Mouse (Mus musculus): ENCODE results near the gene Proca1. TPM values are rescaled to one million over a fixed set of nuclear protein-coding genes. Genes with fewer than 3 reads are reported as not detected.
A peak's percentile ranks its signal among the peaks of the same experiment; 100 is the strongest.

Proca1 gene
- polyA plus RNA-seq, 1 experiment from 2014 or later, result 2.4 TPM

DNA sequence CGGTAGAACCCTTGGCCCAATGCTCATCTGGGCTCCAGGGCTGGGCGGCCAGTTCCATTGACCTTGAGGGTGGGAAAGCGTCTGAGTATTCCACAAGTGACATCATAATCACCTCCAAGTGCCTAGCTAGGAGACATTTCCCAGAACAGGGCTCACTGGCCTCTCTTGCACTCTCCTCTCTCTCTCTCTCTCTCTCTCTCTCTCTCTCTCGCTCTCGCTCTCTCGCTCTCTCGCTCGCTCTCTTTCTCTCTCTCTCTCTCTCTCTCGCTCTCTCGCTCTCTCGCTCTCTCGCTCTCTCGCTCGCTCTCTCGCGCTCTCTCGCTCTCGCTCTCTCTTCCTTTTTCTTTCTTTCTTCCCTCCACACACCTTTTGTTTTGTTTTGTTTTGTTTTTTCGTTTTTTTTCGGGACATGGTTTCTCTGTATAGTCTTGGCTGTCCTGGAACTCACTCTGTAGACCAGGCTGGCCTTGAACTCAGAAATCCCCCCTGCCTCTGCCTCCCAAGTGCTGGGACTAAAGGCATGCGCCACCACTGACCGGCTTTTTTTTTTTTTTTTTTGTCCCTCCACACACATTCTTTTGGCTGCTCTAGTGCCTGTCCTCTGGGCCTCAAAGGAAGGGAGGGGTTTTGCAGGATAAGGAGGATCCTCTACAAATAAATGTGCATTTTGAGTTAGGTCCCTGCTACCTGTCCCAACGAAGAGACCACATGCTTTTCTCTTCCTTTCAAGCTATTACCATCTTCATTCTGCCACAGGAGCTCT, 2.1 kb downstream of the Proca1 start:
- Histone ChIP-seq H3K9me3 (ENCODE audit: control insufficient read depth, low read length) (no peaks in the 10 kb centered on the region), H3K9ac (ENCODE audit: low read depth, low read length) (peak overlapping the region; percentile 44), H3K27ac (replicated peaks; ENCODE audit: low read depth, low read length) (no peak overlapping the region), H3K4me3 (ENCODE audit: low read depth, low read length) (peak overlapping the region; percentile 52), H3K4me2 (ENCODE audit: low read depth, low read length) (peak overlapping the region; percentile 61), H3K36me3 (ENCODE audit: control insufficient read depth, insufficient read depth, low read length) (peaks cover 29% of the 10 kb centered on the region), H3K27me3 (replicated peaks; ENCODE audit: control insufficient read depth, insufficient read depth, low read length) (no peaks in the 10 kb centered on the region), H3K4me1 (ENCODE audit: control insufficient read depth, insufficient read depth, low read length) (peaks cover 6% of the 10 kb centered on the region; the same call in 1 of the 2 replicates)
- DNase-seq (ENCODE audit: low spot score), result no peak
- no peak for ATAC-seq (ENCODE audit: low read depth)
- WGBS, result 59% methylated on average over 23 of the region's 23 CpGs

DNA sequence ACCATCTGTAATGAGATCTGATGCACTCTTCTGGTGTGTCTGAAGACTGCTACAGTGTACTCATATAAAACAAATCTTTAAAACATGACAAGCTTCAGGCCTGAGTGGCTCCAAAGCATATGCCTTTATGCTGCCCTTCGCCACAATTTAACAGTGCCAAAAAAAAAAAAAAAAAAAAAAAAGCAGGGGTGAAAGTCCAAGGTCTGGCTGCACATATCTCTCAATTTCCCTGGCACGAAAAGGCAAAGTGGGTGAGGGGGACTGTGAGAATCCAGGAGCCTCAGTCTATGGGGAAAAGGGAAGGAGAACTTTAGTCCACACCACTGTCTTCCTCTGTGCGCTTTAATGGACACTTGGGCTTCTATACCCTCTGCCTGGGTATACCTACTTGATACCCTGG, 9.2 kb downstream of the Proca1 start:
- Histone ChIP-seq H3K9me3 (ENCODE audit: control insufficient read depth, low read length) (no peaks in the 10 kb centered on the region), H3K9ac (ENCODE audit: low read depth, low read length) (no peak overlapping the region), H3K36me3 (ENCODE audit: control insufficient read depth, insufficient read depth, low read length) (peaks cover 36% of the 10 kb centered on the region), H3K4me1 (ENCODE audit: control insufficient read depth, insufficient read depth, low read length) (no peaks in the 10 kb centered on the region), H3K4me2 (ENCODE audit: low read depth, low read length) (no peak overlapping the region), H3K4me3 (ENCODE audit: low read depth, low read length) (no peak overlapping the region), H3K27me3 (replicated peaks; ENCODE audit: control insufficient read depth, insufficient read depth, low read length) (no peaks in the 10 kb centered on the region), H3K27ac (replicated peaks; ENCODE audit: low read depth, low read length) (no peak overlapping the region)
- 91% methylated on average over 3 of the region's 3 CpGs for WGBS
- no peak for DNase-seq (ENCODE audit: low spot score)
- ATAC-seq (ENCODE audit: low read depth), result no peak

DNA sequence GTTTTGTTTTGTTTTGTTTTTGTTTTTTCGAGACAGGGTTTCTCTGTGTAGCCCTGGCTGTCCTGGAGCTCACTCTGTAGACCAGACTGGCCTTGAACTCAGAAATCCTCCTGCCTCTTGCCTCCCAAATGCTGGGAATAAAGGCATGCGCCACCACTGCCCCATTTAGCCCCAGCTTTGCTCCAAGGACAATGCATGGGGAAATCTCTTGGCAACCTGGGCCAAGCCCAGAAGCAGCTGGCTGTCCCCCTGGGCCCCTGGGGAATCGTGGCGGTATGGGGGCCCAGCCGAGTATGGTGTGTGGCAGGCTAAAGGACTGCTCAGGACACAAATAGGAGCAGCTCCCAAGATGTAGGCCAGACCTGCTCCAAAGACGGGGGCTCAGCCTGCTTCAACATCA, 11.1 kb downstream of the Proca1 start:
- ATAC-seq (ENCODE audit: low read depth) (no peak), DNase-seq (ENCODE audit: low spot score) (no peak)
- Histone ChIP-seq H3K4me1 (ENCODE audit: control insufficient read depth, insufficient read depth, low read length) (no peaks in the 10 kb centered on the region), H3K4me2 (ENCODE audit: low read depth, low read length) (no peak overlapping the region), H3K27me3 (replicated peaks; ENCODE audit: control insufficient read depth, insufficient read depth, low read length) (no peaks in the 10 kb centered on the region), H3K4me3 (ENCODE audit: low read depth, low read length) (no peak overlapping the region), H3K36me3 (ENCODE audit: control insufficient read depth, insufficient read depth, low read length) (peaks cover 55% of the 10 kb centered on the region), H3K9me3 (ENCODE audit: control insufficient read depth, low read length) (no peaks in the 10 kb centered on the region), H3K27ac (replicated peaks; ENCODE audit: low read depth, low read length) (no peak overlapping the region), H3K9ac (ENCODE audit: low read depth, low read length) (no peak overlapping the region)
- 87% methylated on average over 6 of the region's 6 CpGs for WGBS

DNA sequence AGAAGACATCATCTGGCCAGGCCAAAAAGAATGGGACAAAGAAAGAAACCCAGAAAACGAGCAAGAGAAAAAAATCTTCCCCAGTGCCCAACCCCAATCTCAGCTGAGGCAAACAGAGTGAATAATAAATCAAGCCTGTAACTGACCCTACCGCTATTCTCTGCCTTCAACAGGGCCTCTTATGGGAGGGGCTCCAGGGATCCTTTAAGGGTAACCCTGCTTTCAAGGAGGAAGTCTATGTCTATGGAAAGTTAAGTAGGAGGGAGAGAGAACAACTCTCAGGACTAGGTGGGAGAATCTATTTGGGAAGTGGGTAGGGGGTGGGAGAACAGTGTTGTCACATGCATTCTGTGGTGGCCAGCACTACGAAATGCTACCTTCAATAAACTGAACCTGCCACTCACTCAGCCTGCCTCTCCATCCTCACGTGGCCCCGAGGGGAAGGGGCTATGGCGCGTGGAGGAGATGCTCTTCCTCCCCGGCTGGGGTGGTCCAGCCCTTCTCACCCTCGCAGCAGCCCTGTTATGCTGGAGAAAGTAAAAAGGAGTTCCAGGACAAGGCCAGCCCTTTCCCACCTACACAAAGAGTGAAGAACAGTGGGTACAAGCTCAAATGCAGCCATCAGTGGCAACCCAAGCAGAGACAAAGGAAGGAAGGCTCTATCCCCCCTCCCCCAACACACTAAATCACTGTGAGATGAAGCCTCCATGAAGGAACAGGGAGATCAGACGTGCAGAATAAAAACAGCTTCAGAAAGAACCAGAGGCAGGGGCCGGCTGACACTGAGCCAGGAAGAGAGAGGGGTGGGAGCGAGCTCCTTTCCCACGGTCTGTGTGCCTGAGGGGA, 12.4 kb downstream of the Proca1 start:
- Histone ChIP-seq H3K9ac (ENCODE audit: low read depth, low read length) (no peak overlapping the region), H3K4me1 (ENCODE audit: control insufficient read depth, insufficient read depth, low read length) (no peaks in the 10 kb centered on the region), H3K4me3 (ENCODE audit: low read depth, low read length) (no peak overlapping the region), H3K4me2 (ENCODE audit: low read depth, low read length) (no peak overlapping the region), H3K27ac (replicated peaks; ENCODE audit: low read depth, low read length) (no peak overlapping the region), H3K27me3 (replicated peaks; ENCODE audit: control insufficient read depth, insufficient read depth, low read length) (no peaks in the 10 kb centered on the region), H3K9me3 (ENCODE audit: control insufficient read depth, low read length) (no peaks in the 10 kb centered on the region), H3K36me3 (ENCODE audit: control insufficient read depth, insufficient read depth, low read length) (peaks cover 68% of the 10 kb centered on the region)
- WGBS, result 82% methylated on average over 13 of the region's 13 CpGs
- DNase-seq (ENCODE audit: low spot score) (no peak), ATAC-seq (ENCODE audit: low read depth) (no peak)

DNA sequence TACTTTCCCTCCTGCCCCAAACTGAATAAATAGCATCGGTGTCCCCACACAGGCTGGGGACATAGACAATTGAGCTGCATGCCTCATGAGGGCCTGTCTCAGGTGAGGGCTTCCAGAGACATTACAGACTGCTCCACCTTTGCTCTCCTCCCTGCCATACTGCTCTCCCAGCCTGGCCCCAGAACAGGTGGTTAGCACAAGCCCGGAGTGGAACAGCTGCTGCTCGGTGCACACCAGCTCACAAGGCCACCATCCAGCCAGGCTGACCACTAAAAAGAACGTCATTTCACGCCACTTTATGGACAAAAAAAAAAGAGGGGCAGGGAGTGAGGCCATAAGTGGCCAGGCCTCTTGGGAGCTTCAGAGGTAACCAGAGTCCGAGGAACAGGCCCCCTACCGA, 14.0 kb downstream of the Proca1 start:
- H3K9me3 ChIP-seq (ENCODE audit: control insufficient read depth, low read length), result no peaks in the 10 kb centered on the region
- no peak overlapping the region for H3K27ac ChIP-seq (replicated peaks; ENCODE audit: low read depth, low read length)
- 84% methylated on average over 7 of the region's 7 CpGs for WGBS

DNA sequence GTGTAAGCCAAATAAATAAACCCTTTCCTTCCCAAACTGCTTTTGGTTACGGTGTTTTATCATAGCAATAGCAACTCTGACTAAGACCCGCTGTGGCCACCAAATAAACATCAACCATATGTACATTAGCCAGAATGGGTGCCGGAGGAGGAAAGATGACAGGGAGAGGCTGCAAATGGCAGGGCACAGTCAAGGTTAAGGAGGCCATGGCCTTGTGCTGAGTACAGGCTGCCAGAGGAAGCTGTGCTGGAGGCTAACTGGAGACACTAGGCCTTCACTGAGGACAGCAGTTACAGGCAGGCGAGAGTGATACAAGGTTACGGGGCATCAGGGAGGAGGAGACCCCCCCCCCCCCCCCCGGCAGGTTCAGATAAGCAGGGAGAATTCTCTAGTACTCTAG, 16.7 kb downstream of the Proca1 start:
- no peak for DNase-seq (ENCODE audit: low spot score)
- Histone ChIP-seq H3K4me3 (ENCODE audit: low read depth, low read length) (no peak overlapping the region), H3K27ac (replicated peaks; ENCODE audit: low read depth, low read length) (no peak overlapping the region), H3K27me3 (replicated peaks; ENCODE audit: control insufficient read depth, insufficient read depth, low read length) (no peaks in the 10 kb centered on the region), H3K4me2 (ENCODE audit: low read depth, low read length) (no peak overlapping the region), H3K36me3 (ENCODE audit: control insufficient read depth, insufficient read depth, low read length) (peaks cover 99% of the 10 kb centered on the region), H3K4me1 (ENCODE audit: control insufficient read depth, insufficient read depth, low read length) (no peaks in the 10 kb centered on the region), H3K9ac (ENCODE audit: low read depth, low read length) (no peak overlapping the region), H3K9me3 (ENCODE audit: control insufficient read depth, low read length) (no peaks in the 10 kb centered on the region)
- WGBS, result 92% methylated on average over 6 of the region's 6 CpGs
- ATAC-seq (ENCODE audit: low read depth), result no peak

More for the DNA sequence above, 14.0 kb downstream of the Proca1 start:
- Histone ChIP-seq H3K4me1 (ENCODE audit: control insufficient read depth, insufficient read depth, low read length) (no peaks in the 10 kb centered on the region), H3K9ac (ENCODE audit: low read depth, low read length) (no peak overlapping the region), H3K36me3 (ENCODE audit: control insufficient read depth, insufficient read depth, low read length) (peaks cover 84% of the 10 kb centered on the region), H3K4me2 (ENCODE audit: low read depth, low read length) (no peak overlapping the region), H3K4me3 (ENCODE audit: low read depth, low read length) (no peak overlapping the region), H3K27me3 (replicated peaks; ENCODE audit: control insufficient read depth, insufficient read depth, low read length) (no peaks in the 10 kb centered on the region)
- ATAC-seq (ENCODE audit: low read depth) (no peak), DNase-seq (ENCODE audit: low spot score) (no peak)

DNA sequence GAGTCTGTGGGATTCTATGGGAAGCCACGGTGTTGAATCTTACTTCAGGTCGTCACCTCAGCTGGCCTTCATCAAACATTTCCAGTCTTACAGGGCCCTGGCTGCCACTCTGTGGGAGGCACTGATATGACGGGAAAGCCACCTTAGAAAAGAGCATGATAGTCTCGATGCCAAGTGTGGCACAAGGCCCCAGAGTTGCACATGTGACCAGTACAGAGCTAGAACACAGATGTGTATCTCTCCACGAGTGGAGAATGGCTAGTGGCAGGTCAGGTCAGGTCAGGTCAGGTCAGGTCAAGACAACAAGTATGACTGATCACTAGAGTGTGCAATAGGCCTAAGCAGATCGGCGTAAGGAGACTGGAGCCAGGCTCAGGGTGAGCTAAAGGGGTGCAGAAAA, 17.4 kb downstream of the Proca1 start:
- 68% methylated on average over 7 of the region's 7 CpGs for WGBS
- no peaks in the 10 kb centered on the region for H3K27me3 ChIP-seq (replicated peaks; ENCODE audit: control insufficient read depth, insufficient read depth, low read length)
- H3K9me3 ChIP-seq (ENCODE audit: control insufficient read depth, low read length), result no peaks in the 10 kb centered on the region
- H3K9ac ChIP-seq (ENCODE audit: low read depth, low read length), result no peak overlapping the region
- H3K4me2 ChIP-seq (ENCODE audit: low read depth, low read length), result no peak overlapping the region
- H3K36me3 ChIP-seq (ENCODE audit: control insufficient read depth, insufficient read depth, low read length), result peaks cover 99% of the 10 kb centered on the region
- ATAC-seq (ENCODE audit: low read depth) (no peak), DNase-seq (ENCODE audit: low spot score) (no peak)
- no peak overlapping the region for H3K27ac ChIP-seq (replicated peaks; ENCODE audit: low read depth, low read length)
- no peaks in the 10 kb centered on the region for H3K4me1 ChIP-seq (ENCODE audit: control insufficient read depth, insufficient read depth, low read length)
- no peak overlapping the region for H3K4me3 ChIP-seq (ENCODE audit: low read depth, low read length)

DNA sequence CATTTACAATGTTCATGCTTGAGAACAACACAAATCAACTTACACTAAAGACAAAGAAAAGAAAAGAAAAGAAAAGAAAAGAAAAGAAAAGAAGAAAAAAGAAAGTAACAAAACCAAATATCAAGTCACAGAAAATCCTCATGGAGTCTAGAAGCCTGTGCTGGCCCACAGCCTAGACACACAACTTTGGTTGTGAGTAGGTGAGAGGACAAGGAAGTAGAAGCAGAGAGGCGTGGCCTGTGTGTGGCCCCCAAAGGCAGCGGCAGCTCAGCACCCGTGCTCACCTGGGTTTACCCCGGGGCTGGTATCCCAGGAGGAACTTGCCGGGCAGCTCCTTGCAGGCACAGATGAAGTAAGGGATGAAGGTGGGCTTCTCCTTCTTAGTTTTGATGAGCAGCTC, 18.3 kb downstream of the Proca1 start:
- ATAC-seq (ENCODE audit: low read depth) (no peak), DNase-seq (ENCODE audit: low spot score) (no peak)
- H3K9ac ChIP-seq (ENCODE audit: low read depth, low read length), result no peak overlapping the region
- no peaks in the 10 kb centered on the region for H3K9me3 ChIP-seq (ENCODE audit: control insufficient read depth, low read length)
- no peak overlapping the region for H3K4me2 ChIP-seq (ENCODE audit: low read depth, low read length)
- 79% methylated on average over 5 of the region's 5 CpGs for WGBS
- no peaks in the 10 kb centered on the region for H3K27me3 ChIP-seq (replicated peaks; ENCODE audit: control insufficient read depth, insufficient read depth, low read length)
- H3K36me3 ChIP-seq (ENCODE audit: control insufficient read depth, insufficient read depth, low read length), result peaks cover 99% of the 10 kb centered on the region
- no peak overlapping the region for H3K4me3 ChIP-seq (ENCODE audit: low read depth, low read length)
- no peak overlapping the region for H3K27ac ChIP-seq (replicated peaks; ENCODE audit: low read depth, low read length)
- no peaks in the 10 kb centered on the region for H3K4me1 ChIP-seq (ENCODE audit: control insufficient read depth, insufficient read depth, low read length)
